Mouse (Mus musculus): Measurements from ENCODE around the gene Vkorc1. TPM values are rescaled to one million over a fixed set of nuclear protein-coding genes. Genes with fewer than 3 reads are reported as not detected.

Gene Vkorc1
- total RNA-seq, 1 experiment: 88.5 TPM

DNA sequence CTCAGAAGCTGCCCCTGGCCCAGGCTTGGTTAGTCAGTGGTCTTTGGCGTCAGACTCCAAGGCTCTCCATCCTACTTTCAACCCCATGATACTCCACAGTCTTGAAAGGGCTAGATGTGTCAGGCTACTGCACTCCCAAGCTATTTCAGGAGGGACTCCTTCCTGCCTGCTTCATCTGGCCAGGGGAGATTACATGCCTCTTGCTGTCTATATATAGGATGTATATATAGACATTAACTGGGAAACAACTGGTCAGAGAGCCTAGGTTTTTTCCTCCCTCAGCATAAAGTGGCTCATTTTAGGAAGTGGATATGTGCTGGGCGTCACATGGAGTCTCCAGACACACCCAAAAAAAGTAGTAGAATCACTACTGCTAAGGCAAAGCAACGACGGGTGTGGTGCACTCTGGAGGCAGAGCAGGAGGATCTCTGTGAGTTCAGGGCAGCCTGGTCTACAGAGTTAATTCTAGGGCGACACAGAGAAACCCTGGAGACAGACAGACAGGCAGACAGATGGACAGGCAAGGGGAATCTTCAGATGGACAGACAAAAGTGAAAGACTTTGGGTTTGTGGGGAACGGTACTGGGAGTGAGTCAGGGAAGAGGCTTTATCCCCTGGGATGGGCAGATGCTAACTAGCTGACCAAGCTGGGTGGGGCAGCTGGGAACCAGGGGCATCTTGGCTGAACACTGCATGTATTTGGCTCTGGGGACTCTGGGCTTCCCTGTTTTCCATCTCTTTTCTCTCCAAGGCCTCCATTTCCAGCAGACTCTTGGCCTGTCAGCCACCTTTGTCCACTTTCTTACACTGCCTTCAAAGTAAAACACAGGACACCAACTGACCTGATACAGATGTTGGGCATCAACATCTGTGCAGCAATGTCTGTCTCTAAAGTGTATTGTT is 45.2 kb downstream of the Vkorc1 start:
- no peak overlapping the region for H3K4me3 ChIP-seq (ENCODE audit: insufficient read depth in 1 of 2, low read depth in 1 of 2, low read length in 2 of 2, poor library complexity in 1 of 2, severe bottlenecking in 1 of 2)
- H3K27ac ChIP-seq (ENCODE audit: insufficient read depth, low read depth, low read length, poor library complexity, severe bottlenecking): no peak overlapping the region
- H3K4me1 ChIP-seq (ENCODE audit: control insufficient read depth in 2 of 2, insufficient read depth in 2 of 2, low read length in 2 of 2, poor library complexity in 1 of 2): peaks cover 0 to 6% of the 10 kb centered on the region in 2 experiments; a peak in 2 of 4 replicates
- no peaks in the 10 kb centered on the region for H3K9me3 ChIP-seq (ENCODE audit: control insufficient read depth, insufficient read depth, low read depth, low read length)
- in situ Hi-C loops (cut with MboI; ENCODE audit: low sequenced_read_pairs in 2 of 2, unreplicated experiment in 2 of 2): no loop called here
- TF ChIP-seq MAFK (IDR thresholded peaks at IDR 0.05; ENCODE audit: insufficient read depth, low read depth, low read length) (no peak), ZC3H11A (IDR thresholded peaks at IDR 0.05; ENCODE audit: borderline replicate concordance, low read depth, low read length) (no peak), ZNF384 (IDR thresholded peaks at IDR 0.05; ENCODE audit: low read depth, low read length) (no peak), HCFC1 (IDR thresholded peaks at IDR 0.05; ENCODE audit: borderline replicate concordance, insufficient read depth, low read length) (no peak), CHD2 (IDR thresholded peaks at IDR 0.05; ENCODE audit: low read depth, low read length) (no peak)
- no peak overlapping the region for H3K9ac ChIP-seq (ENCODE audit: insufficient read depth, low read depth, low read length, poor library complexity, severe bottlenecking)
- peaks cover 18% of the 10 kb centered on the region; the same call in 1 of the 2 replicates for H3K36me3 ChIP-seq (ENCODE audit: control insufficient read depth, insufficient read depth, low read length, poor library complexity, severe bottlenecking)
- DNase-seq (ENCODE audit: low read depth, low spot score): no peak

Other genes with a start within 250 kb of the Vkorc1 start
- gene Bcl7c, start 186.7 kb downstream of the Vkorc1 start, total RNA-seq (2012; rRNA removed): 35.6 and 36.8 TPM in 2 replicates
- 2.3 and 3.0 TPM in 2 replicates for gene Ctf1, start 182.9 kb downstream of the Vkorc1 start, total RNA-seq (2012; rRNA removed)
- 0.69 and 0.71 TPM in 2 replicates for gene Ctf2, start 163.5 kb downstream of the Vkorc1 start, total RNA-seq (2012; rRNA removed)
- 86.9 and 93.0 TPM in 2 replicates for gene Fbxl19, start 151.1 kb downstream of the Vkorc1 start, total RNA-seq (2012; rRNA removed)
- 14.0 and 30.7 TPM in 2 replicates for gene Orai3, start 125.8 kb downstream of the Vkorc1 start, total RNA-seq (2012; rRNA removed)
- gene Setd1a, start 118.9 kb downstream of the Vkorc1 start, total RNA-seq (2012; rRNA removed): 22.6 and 24.4 TPM in 2 replicates
- gene Gm49388, start 110.0 kb downstream of the Vkorc1 start, total RNA-seq (2012; rRNA removed): 1.5 and 1.9 TPM in 2 replicates
- gene Hsd3b7, start 95.0 kb downstream of the Vkorc1 start, total RNA-seq (2012; rRNA removed): 14.7 and 22.5 TPM in 2 replicates
- gene Stx4a, start 71.3 kb downstream of the Vkorc1 start, total RNA-seq (2012; rRNA removed): 20.9 and 23.7 TPM in 2 replicates
- gene Stx1b, start 71.1 kb downstream of the Vkorc1 start, total RNA-seq (2012; rRNA removed): 1.4 and 1.7 TPM in 2 replicates
- 44.7 and 52.5 TPM in 2 replicates for gene Zfp646, start 19.4 kb downstream of the Vkorc1 start, total RNA-seq (2012; rRNA removed)
- gene Zfp668, start 18.8 kb downstream of the Vkorc1 start, total RNA-seq (2012; rRNA removed): 8.6 and 11.3 TPM in 2 replicates
- gene Prss53, start 4.6 kb downstream of the Vkorc1 start, total RNA-seq (2012; rRNA removed): 0.67 and 0.69 TPM in 2 replicates
- not detected in 2 replicates for gene Gm21974, start 163 bp downstream of the Vkorc1 start, total RNA-seq (2012; rRNA removed)
- 53.9 and 56.4 TPM in 2 replicates for gene Bckdk, start 8.5 kb upstream of the Vkorc1 start, total RNA-seq (2012; rRNA removed)
- 35.1 and 35.6 TPM in 2 replicates for gene Kat8, start 16.9 kb upstream of the Vkorc1 start, total RNA-seq (2012; rRNA removed)
- 11.3 and 16.5 TPM in 2 replicates for gene Prss8, start 34.5 kb upstream of the Vkorc1 start, total RNA-seq (2012; rRNA removed)
- 15.3 and 15.4 TPM in 2 replicates for gene Prss36, start 51.1 kb upstream of the Vkorc1 start, total RNA-seq (2012; rRNA removed)
- gene Fus, start 71.8 kb upstream of the Vkorc1 start, total RNA-seq (2012; rRNA removed): 91.6 and 142 TPM in 2 replicates
- 38.7 and 62.1 TPM in 2 replicates for gene Pycard, start 98.2 kb upstream of the Vkorc1 start, total RNA-seq (2012; rRNA removed)
- 1.1 and 1.2 TPM in 2 replicates for gene Trim72, start 108.3 kb upstream of the Vkorc1 start, total RNA-seq (2012; rRNA removed)
- 0.42 and 1.0 TPM in 2 replicates for gene Itgam, start 167.0 kb upstream of the Vkorc1 start, total RNA-seq (2012; rRNA removed)
- not detected in 2 replicates for gene Gm49368, start 167.1 kb upstream of the Vkorc1 start, total RNA-seq (2012; rRNA removed)
- not detected in 2 replicates for gene Itgax, start 233.9 kb upstream of the Vkorc1 start, total RNA-seq (2012; rRNA removed)